Mouse (Mus musculus): ENCODE results near the gene Dnah8. TPM values are rescaled to one million over a fixed set of nuclear protein-coding genes. Genes with fewer than 3 reads are reported as not detected.

Dnah8 gene
- polyA plus RNA-seq, 1 experiment from 2014 or later = 2.8 TPM

DNA sequence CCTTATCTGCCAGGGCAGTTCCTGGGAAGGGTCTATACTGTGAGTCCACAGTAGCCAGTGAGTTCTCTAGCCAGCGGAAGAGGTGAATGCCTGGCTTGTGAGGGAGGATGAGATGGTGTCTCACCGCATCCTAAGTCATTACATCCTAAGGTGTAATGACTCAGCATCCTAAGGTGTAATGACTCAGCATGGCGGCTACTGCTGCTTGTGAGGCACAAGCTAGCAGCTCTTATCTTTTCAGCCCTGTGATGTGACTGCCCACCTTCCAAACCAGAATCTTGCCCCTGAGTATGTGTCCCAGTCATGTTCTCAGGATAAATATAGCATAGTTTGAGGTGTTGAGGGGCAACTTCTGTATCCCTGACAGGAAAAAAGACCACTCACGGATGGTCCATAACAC, 211.3 kb downstream of the Dnah8 start:
- Histone ChIP-seq H3K27ac (replicated peaks) (no peak overlapping the region), H3K9me3 (replicated peaks) (no peaks in the 10 kb centered on the region), H3K9ac (replicated peaks) (no peak overlapping the region), H3K27me3 (replicated peaks) (no peaks in the 10 kb centered on the region), H3K4me2 (no peak overlapping the region), H3K4me1 (0 out of 2 replicates have a peak, but pooled peaks cover 2% of the 10 kb centered on the region), H3K36me3 (no peaks in the 10 kb centered on the region), H3K4me3 (replicated peaks) (no peak overlapping the region)
- no peak for ATAC-seq (ENCODE audit: low FRiP score)
- 92% methylated on average over 4 of the region's 4 CpGs for WGBS

DNA sequence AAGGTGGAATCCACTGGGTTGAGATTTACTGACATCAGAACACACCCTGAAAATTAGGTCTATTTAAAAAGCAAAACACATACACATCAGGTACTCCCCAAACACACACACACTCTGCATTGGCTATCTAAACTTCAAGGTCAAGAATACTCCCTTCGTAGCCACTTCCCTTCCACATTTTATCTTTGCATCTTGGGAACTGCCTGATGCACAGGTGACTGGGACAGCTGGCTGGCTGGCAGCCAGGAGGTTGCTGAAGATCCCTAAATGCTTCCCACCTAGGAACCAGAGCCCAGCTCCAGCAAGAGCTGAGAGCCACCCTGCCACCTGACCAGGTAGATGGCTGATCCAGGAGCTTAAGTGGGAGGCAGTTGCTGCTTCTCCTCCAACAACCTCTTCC, 212.9 kb downstream of the Dnah8 start:
- WGBS = 87% methylated on average over 1 of the region's 1 CpGs
- no peak overlapping the region for H3K27ac ChIP-seq (replicated peaks)

DNA sequence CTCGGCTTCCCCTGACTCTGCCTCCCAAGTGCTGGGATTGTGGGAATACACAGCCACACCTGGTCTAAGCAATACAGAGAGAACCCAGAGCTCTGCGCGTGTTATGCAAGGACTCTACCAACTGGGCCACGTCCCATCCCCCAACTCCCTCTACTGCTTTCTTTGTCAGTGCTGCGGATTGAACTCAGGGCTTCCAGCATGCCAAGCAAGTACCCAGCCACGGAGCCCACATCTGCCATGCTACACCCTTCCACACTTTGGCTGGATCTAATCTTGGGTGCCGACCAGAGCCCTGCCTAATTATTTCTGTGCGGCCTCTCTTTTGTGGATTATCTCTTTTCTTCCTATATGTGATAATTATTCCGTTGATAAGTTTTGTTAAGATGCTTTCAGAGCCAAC, 215.9 kb downstream of the Dnah8 start:
- Histone ChIP-seq H3K4me2 (no peak overlapping the region), H3K27ac (replicated peaks) (no peak overlapping the region), H3K9me3 (replicated peaks) (no peaks in the 10 kb centered on the region), H3K4me1 (peaks cover 2% of the 10 kb centered on the region; the same call in 1 of the 2 replicates), H3K9ac (replicated peaks) (no peak overlapping the region), H3K4me3 (replicated peaks) (no peak overlapping the region), H3K27me3 (replicated peaks) (no peaks in the 10 kb centered on the region), H3K36me3 (no peaks in the 10 kb centered on the region)
- ATAC-seq (ENCODE audit: low FRiP score) = no peak
- 77% methylated on average over 9 of the region's 9 CpGs for WGBS

More for the DNA sequence above, 212.9 kb downstream of the Dnah8 start:
- H3K4me1 ChIP-seq = 0 out of 2 replicates have a peak, but pooled peaks cover 2% of the 10 kb centered on the region
- H3K27me3 ChIP-seq (replicated peaks) = no peaks in the 10 kb centered on the region
- H3K4me2 ChIP-seq = no peak overlapping the region
- no peaks in the 10 kb centered on the region for H3K9me3 ChIP-seq (replicated peaks)
- no peak overlapping the region for H3K4me3 ChIP-seq (replicated peaks)
- H3K36me3 ChIP-seq = no peaks in the 10 kb centered on the region
- no peak for ATAC-seq (ENCODE audit: low FRiP score)
- no peak overlapping the region for H3K9ac ChIP-seq (replicated peaks)

DNA sequence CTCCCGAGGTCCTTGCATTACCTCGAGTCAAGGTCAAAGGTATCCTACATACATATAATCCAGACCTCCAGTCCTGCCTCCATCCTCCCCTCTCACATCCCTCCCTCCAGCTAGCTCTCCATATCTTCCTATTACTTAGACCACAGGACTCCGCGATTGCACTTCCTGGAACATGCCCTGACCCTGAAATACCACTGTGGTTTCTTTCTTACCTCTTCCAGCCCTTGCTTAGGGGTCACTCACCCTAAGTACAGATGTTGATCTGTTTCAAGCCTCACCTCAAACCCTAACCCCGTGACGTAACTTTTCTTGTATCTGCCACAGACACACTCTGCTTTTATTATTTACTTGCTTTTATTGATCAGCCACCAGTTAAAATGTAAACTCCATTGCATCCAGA, 218.2 kb downstream of the Dnah8 start:
- Histone ChIP-seq H3K4me3 (replicated peaks) (no peak overlapping the region), H3K4me1 (peaks cover 5% of the 10 kb centered on the region; the same call in 1 of the 2 replicates), H3K9me3 (replicated peaks) (no peaks in the 10 kb centered on the region), H3K27me3 (replicated peaks) (no peaks in the 10 kb centered on the region), H3K36me3 (no peaks in the 10 kb centered on the region), H3K27ac (replicated peaks) (no peak overlapping the region), H3K9ac (replicated peaks) (no peak overlapping the region), H3K4me2 (no peak overlapping the region)
- 87% methylated on average over 6 of the region's 6 CpGs for WGBS
- no peak for ATAC-seq (ENCODE audit: low FRiP score)

DNA sequence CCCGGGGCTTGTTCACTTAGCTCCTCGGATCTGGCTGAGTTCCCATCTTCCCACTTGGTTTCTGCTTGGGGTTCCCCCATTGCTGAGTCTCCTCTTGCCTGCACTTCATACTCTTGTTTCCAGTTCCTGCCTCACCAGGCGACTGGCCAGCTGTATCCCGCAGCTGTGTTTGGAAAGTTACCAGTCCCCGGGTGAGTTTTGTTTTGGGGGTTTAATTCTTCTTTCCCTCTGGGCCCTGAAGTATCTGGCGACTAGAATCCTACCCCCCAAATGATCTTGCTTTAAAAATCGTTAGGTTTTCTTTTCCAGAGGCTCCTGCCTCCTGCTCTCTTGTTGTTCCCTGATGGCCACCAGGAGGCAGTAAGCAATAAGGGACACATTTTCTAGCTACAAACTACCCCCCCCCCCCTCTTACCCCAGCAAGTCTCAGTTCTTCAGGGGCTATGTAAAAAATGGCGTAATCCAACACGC, 220.2 kb downstream of the Dnah8 start:
- ATAC-seq (ENCODE audit: low FRiP score) = no peak
- Histone ChIP-seq H3K27me3 (replicated peaks) (no peaks in the 10 kb centered on the region), H3K27ac (replicated peaks) (no peak overlapping the region), H3K4me2 (no peak overlapping the region), H3K9me3 (replicated peaks) (no peaks in the 10 kb centered on the region), H3K4me3 (replicated peaks) (no peak overlapping the region), H3K4me1 (peaks cover 5% of the 10 kb centered on the region; the same call in 1 of the 2 replicates), H3K36me3 (no peaks in the 10 kb centered on the region), H3K9ac (replicated peaks) (no peak overlapping the region)
- WGBS = 55% methylated on average over 9 of the region's 9 CpGs

DNA sequence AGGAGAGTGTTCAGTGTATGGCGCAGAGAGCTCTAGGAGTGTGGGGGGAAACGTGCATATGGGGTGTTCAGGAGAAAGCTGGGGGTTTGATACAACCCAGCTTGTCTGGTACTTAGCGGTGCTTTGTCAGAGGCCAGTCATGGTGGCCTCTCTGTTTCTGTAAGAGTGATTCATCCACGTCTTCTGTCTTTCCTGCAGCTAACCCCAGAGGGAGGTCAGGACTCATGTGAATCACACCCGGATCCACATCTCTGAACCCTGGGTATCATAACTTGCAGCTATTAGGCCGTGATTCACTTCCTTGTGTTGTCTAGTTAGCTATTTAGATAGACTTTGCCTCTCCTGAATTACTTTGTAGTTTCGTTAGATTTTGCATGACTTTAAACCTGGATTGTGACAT, 223.3 kb downstream of the Dnah8 start:
- H3K9me3 ChIP-seq (replicated peaks) = no peaks in the 10 kb centered on the region
- no peak for ATAC-seq (ENCODE audit: low FRiP score)
- peaks cover 2% of the 10 kb centered on the region; the same call in 1 of the 2 replicates for H3K4me1 ChIP-seq
- no peak overlapping the region for H3K9ac ChIP-seq (replicated peaks)
- no peak overlapping the region for H3K27ac ChIP-seq (replicated peaks)
- no peak overlapping the region for H3K4me3 ChIP-seq (replicated peaks)
- H3K4me2 ChIP-seq = no peak overlapping the region
- no peaks in the 10 kb centered on the region for H3K36me3 ChIP-seq
- H3K27me3 ChIP-seq (replicated peaks) = no peaks in the 10 kb centered on the region
- 91% methylated on average over 7 of the region's 7 CpGs for WGBS

DNA sequence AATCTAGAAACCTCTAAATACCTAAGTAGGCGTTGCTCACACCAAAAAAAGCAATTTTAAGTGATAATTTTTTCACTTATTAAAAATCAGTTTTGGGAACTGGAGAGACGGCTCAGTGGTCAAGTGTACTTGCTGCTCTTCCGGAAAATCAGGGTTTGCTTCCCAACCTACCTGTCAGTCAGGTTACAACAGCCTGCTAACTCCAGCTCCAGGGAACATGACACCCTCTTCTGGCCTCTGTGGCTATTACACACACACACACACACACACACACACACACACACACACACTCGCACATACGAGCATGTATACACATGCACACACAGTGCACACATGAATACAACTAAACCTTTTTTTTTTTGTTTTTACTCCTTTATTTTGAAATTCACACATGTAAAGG, 223.9 kb downstream of the Dnah8 start:
- Histone ChIP-seq H3K27me3 (replicated peaks) (no peaks in the 10 kb centered on the region), H3K9ac (replicated peaks) (no peak overlapping the region), H3K36me3 (no peaks in the 10 kb centered on the region), H3K4me2 (no peak overlapping the region), H3K4me3 (replicated peaks) (no peak overlapping the region), H3K27ac (replicated peaks) (no peak overlapping the region), H3K4me1 (peaks cover 2% of the 10 kb centered on the region; the same call in 1 of the 2 replicates), H3K9me3 (replicated peaks) (no peaks in the 10 kb centered on the region)
- ATAC-seq (ENCODE audit: low FRiP score) = no peak
- 95% methylated on average over 5 of the region's 5 CpGs for WGBS

DNA sequence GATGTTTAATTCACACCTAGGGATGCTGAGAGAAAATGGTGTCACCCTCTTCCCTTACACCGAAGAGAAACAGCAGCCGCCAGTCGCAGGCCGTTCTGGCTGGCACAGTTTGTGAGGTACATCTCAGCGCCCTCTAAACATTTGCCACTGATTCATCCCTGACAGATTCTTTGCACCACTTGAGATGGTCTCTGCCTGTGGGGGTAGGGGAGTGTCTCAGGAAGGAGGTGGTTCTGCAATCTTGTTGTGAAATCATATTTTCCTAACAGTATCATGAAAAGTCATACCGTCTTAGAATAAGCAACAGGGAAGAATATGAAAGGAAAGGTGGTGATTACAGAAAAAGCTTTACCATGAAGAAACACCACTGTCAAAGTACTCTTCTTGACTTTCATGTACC, 224.7 kb downstream of the Dnah8 start:
- 88% methylated on average over 6 of the region's 6 CpGs for WGBS
- Histone ChIP-seq H3K27me3 (replicated peaks) (no peaks in the 10 kb centered on the region), H3K27ac (replicated peaks) (no peak overlapping the region), H3K36me3 (no peaks in the 10 kb centered on the region), H3K4me1 (peaks cover 2% of the 10 kb centered on the region; the same call in 1 of the 2 replicates), H3K9ac (replicated peaks) (no peak overlapping the region), H3K4me3 (replicated peaks) (no peak overlapping the region), H3K9me3 (replicated peaks) (no peaks in the 10 kb centered on the region), H3K4me2 (no peak overlapping the region)
- no peak for ATAC-seq (ENCODE audit: low FRiP score)

DNA sequence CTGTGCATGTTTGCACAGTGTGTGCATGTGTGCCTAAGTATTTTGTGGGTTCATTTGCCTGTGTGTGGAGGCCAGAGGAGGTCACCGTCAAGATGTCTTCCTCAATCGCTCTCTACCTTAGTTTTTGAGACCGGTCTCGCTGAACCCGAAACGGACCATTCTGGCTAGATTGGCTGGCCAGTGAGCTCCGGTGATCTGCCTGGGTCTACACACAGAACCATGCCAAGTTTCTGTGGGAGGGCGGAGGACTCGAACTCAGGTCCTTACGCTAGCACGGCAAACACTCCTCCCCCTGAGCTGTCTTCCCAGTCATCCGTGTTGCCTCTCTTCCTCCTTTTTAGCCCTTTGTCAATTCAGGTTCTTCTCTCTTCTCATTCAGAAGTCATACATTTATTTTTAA, 225.7 kb downstream of the Dnah8 start:
- Histone ChIP-seq H3K4me2 (no peak overlapping the region), H3K27me3 (replicated peaks) (no peaks in the 10 kb centered on the region), H3K36me3 (no peaks in the 10 kb centered on the region), H3K9ac (replicated peaks) (no peak overlapping the region), H3K9me3 (replicated peaks) (no peaks in the 10 kb centered on the region), H3K27ac (replicated peaks) (no peak overlapping the region), H3K4me1 (peaks cover 2% of the 10 kb centered on the region; the same call in 1 of the 2 replicates), H3K4me3 (replicated peaks) (no peak overlapping the region)
- 95% methylated on average over 12 of the region's 12 CpGs for whole genome bisulfite sequencing
- ATAC-seq (ENCODE audit: low FRiP score) = no peak

DNA sequence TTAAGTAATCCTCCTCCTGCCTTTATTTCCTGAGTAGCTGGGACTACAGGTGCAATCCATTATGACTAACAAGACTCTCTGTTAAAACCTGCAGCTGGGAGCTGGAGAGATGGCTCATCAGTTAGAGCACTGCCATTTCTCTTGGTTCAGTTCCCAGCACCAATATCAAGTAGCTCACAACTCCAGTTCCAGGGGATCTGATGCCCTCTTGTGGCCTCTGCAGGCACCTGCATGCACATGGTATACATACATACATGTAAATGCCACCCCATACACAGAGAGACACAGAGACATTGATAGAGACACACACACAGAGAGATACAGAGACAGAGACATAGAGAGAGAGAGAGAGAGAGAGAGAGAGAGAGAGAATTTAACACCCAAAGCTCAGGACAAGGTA, 228.2 kb downstream of the Dnah8 start:
- Histone ChIP-seq H3K4me2 (no peak overlapping the region), H3K9ac (replicated peaks) (no peak overlapping the region), H3K27me3 (replicated peaks) (no peaks in the 10 kb centered on the region), H3K9me3 (replicated peaks) (no peaks in the 10 kb centered on the region), H3K36me3 (no peaks in the 10 kb centered on the region), H3K4me1 (no peaks in the 10 kb centered on the region), H3K27ac (replicated peaks) (no peak overlapping the region), H3K4me3 (replicated peaks) (no peak overlapping the region)
- ATAC-seq (ENCODE audit: low FRiP score) = no peak

DNA sequence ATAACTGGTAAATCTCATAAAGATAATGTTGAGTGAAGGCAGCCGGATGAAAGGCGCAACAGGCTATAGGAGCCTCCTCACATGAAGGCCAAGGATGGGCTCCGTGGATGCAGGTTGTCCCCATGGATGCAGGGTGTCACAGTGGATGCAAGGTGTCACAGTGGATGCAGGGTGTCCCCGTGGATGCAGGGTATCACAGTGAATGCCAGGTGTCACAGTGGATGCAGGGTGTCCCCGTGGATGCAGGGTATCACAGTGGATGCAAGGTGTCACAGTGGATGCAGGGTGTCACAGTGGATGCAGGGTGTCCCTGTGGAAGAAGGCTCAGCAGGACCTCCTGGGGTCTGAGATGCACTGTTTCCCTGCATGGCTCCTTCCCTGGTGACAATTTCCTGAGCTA, 233.2 kb downstream of the Dnah8 start:
- H3K36me3 ChIP-seq = no peaks in the 10 kb centered on the region
- no peaks in the 10 kb centered on the region for H3K9me3 ChIP-seq (replicated peaks)
- H3K4me3 ChIP-seq (replicated peaks) = no peak overlapping the region
- no peak overlapping the region for H3K27ac ChIP-seq (replicated peaks)
- H3K4me1 ChIP-seq = peaks cover 10% of the 10 kb centered on the region
- no peaks in the 10 kb centered on the region for H3K27me3 ChIP-seq (replicated peaks)
- no peak overlapping the region for H3K4me2 ChIP-seq
- 95% methylated on average over 5 of the region's 5 CpGs for WGBS
- no peak for ATAC-seq (ENCODE audit: low FRiP score)
- H3K9ac ChIP-seq (replicated peaks) = no peak overlapping the region

DNA sequence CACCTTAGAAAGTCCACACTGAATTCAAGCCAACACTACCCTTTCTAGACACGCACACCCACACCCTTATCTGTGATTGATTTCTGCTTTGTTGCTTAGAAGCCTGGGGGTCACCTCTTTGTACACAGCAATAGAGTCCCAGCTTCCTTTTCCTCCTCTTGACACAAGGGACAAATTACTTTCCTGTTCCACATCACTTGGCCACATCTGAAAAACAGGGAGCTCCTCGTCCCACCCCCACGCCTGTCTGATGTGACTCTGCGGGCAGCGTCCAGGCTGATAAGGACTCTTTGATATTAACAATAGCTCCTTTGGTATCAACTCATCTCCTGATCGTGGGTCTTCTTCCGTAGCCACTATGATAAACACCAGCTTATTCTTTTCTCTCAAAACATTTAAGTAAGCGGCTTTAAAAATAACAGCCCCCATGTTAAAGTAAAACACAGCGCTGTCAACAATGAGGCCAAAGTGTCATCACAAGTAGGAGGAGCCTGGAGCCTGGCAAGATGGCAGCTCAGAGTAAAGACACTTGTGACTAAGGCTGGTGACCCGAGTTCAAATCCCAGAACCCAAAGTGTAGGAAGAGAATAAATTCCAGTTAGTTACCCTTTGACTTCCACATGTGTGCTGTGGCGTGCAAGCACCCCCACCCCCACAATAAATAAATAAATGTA, 234.6 kb downstream of the Dnah8 start:
- WGBS = 70% methylated on average over 11 of the region's 11 CpGs
- no peaks in the 10 kb centered on the region for H3K9me3 ChIP-seq (replicated peaks)
- no peak for ATAC-seq (ENCODE audit: low FRiP score)

More for the DNA sequence above, 234.6 kb downstream of the Dnah8 start:
- Histone ChIP-seq H3K9ac (replicated peaks) (no peak overlapping the region), H3K4me3 (replicated peaks) (no peak overlapping the region), H3K27me3 (replicated peaks) (no peaks in the 10 kb centered on the region), H3K4me1 (peaks cover 10% of the 10 kb centered on the region), H3K27ac (replicated peaks) (no peak overlapping the region), H3K36me3 (no peaks in the 10 kb centered on the region), H3K4me2 (no peak overlapping the region)

Measured in neural tube, embryonic 15.5 days (tissue).